Mouse (Mus musculus) testis, postnatal 10 days (tissue): ENCODE results near the gene Scarb1.

Experiments
- DNase-seq: peaks from one replicate; pipeline ENCODE4 v3.0.0; 2021; ENCODE audit warnings: low spot score

Gene Scarb1

DNA sequence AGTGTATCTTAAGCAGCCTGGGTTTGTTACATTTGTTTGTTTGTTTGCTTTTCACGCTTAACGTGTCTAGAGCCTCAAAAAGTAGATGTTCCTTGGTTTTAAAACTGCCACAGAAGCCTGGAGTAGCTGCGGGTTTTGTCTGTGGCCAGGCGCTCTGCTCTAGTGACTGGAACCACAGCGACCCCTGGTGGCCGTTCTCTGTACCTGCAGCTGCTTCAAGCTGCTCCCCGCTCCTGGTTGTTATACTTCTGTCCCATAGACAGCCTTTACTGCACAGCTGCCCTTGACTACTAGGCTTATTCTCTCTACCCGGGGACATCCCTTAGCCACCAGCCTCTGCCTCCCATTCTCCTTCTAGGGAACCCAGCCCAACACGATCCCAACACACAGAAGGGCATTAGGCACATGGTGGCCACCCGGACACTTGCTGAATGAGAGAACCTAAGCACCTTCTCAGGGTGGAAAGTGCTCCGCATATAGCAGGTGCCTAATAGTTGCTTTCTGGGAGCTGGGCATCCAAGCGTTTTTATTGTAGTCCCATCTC is 70.2 kb downstream of the Scarb1 start:
- peak; percentile 83 for DNase-seq

DNA sequence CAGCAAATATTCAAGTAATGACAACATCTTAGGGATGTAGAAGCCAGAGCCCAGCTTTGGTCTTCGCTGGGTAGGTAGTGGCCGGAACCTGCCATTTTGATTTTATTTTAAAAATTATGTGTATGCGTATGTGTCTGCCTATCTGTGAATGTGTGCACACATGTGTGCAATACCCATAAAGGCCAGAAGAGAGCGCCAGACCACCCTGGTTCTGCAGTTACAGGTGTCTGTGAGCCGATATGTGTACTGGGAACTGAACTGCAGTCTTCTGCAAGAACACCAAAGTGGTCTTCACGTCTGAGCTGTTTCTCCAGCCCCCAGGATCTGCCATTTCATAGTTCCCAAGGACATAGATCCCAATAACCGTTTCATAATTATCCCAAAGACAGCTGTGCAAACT is 71.1 kb downstream of the Scarb1 start:
- no peak for DNase-seq

DNA sequence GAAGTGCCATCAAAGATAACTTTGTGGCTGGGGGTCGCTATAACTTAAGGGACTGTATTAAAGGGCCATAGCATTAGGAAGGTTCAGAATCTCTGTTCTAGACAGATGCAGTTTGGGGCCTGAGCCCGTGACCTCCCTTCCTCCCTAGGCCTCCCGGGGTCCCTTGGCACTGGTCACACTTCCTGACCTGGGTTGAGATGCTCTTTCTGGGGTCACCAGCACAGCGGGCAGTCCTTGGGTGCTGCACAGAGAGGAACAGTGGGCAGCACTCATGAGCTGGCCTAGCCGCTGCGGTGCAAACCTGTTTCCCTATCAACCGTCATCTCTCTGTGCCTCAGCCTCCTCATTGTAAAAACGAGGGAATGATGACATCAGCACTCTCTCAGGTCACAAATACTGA is 71.5 kb downstream of the Scarb1 start:
- no peak for DNase-seq

DNA sequence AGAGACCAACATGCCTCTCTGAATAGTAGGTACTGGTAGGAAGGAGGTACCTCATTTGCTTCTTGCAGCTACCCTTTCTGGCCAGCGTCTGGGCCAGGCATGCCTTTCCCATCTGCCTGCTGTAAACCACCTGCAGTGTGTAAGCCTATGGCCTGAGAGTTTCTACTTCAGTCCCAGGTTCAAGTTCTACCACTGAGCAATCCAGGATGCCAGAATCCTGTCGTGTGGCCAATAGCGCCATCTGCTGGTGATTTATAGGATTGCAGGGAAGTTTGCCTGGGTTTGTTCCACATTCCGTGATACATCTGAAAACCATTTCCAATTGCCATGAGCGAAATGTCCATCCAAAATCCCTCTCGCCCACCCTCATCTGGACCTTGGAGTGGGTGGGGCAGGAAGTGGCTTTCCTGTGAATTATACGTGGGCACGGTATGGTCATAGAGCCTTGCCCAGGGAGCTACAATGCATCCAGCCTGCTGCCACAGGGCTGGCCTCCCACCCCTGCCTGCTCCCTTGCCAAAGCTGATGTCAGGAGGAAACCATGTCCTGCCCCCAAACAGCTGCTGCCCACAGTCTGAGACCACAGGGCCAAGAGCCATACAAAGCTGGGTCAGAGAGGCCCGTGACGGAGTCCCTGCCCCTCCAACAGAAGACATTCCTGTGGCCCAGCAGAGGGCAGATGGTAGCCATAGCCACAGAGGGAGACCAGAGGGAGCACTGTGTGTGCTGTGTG is 72.7 kb downstream of the Scarb1 start:
- DNase-seq = peak; percentile 92

DNA sequence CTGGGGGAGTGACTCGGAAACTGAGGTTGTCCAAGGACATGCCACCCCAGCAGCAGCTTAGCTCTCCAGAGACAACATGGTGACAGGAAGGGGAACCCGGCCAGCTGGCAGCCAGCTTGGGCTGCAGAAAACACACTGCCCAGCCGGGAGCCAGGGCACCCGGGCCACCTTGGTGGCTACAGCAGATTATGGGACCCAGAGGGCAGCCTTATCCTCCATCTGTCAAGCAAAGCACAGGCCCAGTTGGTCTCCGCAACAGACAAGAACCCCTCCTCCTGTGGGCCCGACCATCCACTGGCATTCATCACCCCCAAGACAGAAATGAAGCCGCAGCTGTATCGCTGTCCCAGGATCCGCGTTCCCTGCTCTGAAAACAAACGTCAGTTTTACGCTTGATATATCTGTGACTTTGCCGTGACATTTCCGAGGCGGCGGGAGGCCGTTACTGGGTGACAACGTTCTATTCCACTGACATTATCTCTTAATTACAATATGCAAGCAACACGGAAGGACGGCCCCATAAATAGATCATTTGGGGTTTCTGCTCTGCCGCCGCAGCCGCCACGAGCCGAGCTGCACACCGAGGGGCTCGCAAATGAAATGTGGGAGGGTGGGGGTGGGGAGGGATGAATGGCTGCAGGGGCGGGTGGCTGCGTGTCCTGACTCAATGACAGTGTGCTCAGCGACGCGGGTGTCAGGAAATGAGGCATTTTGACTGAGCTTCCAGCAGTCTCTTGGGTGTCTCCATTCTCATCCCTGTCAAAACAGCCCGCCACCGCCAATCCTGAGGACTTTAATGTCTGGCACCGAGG is 73.5 kb downstream of the Scarb1 start:
- peak; percentile 73 for DNase-seq

DNA sequence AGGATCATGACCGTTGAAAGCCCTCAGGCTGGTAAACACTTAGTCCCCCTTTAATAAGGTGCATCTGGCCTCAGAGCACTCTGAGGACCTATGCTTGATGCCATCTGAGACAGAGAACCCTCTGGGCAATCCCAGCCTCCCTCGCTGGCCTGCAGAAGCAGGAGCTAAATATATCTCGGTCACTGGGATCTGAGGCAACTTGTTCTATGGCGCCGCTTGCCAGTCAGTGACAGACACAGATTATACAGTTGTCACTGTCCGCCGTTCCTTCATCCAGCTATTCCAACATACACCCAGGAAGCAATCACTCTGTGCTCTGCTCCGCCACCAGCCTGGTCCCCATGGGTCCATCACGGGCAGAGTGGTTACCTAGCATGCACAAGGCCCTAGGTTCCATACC is 74.8 kb downstream of the Scarb1 start:
- no peak for DNase-seq

DNA sequence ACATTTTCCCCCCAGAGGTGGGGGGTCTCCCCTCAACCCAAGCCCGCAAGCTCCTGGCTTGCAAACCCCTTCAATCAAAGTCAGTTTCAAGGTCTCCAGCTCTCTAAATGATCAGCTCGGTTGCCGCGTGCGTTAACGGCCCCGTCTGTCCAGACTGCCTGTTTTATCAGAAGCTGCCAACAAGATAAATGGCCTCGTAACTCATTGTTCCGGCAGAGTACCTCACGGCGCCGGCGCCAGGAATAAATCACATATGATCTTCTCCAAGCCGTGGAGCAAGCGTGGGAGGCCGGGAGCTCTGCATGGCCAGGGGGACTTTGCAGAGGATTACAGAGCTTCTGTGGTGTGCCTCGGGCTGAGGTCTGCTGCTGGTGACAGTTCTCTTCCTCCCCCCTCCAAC is 76.2 kb downstream of the Scarb1 start:
- no peak for DNase-seq

DNA sequence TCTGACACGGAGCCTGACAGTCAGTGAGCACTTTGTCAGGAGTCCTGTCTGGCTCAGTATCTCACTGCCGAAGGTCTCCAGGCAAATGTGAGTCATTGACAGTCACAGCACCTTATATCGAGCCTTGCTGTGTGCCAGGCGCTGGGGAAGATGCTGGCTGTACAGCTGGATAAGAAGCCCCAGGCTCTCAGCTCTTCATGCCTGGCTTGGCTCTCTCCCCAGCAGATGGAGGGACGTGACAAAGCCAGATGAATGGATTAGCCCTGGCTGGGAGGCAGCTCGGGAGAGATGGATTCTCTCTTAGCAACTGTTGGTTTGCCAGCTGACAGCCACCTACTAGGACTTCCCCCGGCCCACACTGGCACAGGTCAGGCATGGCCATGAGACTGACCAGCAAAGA is 78.3 kb downstream of the Scarb1 start:
- DNase-seq = no peak

DNA sequence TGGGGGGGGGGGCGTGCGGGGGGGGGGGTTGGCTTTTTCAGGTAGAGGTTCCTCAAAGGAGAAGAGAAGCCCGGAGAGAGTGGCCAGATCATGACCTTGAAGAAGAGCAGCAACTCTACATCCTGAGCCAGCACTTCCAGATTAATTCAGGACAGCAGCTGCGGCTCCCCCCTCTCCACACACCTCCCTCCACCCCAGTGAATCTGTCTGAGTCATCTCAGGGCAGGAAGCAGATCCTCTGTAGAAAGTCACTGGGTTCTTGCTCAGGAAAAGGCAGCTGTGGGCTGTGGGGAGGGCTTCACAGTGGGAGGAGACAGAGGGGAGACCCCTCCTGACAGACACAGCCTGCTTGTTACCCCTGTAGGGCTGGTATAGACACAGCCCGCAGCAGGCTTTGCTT is 87.0 kb downstream of the Scarb1 start:
- DNase-seq = no peak

DNA sequence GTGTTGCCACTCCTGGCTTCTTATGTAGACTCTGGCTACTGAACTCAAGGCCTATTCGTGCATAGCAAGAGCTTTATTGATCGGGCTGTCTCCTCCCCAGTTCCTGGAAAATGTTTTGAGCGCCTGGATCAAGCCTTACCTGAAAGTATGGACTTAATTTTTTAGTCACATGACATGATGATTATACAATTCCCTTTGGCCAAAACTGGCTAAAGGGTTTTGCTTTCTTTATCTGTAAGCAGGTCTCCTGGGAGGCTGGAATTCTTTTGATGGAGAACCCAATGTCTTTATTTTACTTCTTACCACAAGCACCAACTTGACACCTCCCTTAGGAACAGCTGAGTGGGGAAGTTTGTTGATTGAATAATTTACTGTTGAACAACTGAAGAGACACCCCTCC is 87.4 kb downstream of the Scarb1 start:
- DNase-seq = no peak

DNA sequence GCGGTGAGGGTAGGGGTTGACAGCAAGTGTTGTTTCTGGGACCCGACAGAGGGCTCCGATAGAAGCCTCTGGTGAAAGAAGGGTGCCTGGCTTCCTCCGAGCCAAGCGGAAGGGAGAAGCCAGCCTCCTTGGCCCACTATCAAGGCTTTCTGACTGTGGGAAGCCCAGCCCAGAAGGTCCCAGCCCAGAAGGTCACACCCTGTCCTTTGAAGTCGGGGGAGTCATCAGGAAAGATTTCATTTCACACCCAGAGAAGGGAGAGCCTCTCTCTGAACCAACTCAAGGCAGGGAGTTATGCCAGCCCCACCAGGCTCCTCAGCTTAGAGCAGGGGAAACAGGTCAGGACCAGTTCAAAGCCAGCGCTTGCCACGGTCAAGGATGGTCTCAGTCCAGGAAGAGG is 88.2 kb downstream of the Scarb1 start:
- peak; percentile 82 for DNase-seq

DNA sequence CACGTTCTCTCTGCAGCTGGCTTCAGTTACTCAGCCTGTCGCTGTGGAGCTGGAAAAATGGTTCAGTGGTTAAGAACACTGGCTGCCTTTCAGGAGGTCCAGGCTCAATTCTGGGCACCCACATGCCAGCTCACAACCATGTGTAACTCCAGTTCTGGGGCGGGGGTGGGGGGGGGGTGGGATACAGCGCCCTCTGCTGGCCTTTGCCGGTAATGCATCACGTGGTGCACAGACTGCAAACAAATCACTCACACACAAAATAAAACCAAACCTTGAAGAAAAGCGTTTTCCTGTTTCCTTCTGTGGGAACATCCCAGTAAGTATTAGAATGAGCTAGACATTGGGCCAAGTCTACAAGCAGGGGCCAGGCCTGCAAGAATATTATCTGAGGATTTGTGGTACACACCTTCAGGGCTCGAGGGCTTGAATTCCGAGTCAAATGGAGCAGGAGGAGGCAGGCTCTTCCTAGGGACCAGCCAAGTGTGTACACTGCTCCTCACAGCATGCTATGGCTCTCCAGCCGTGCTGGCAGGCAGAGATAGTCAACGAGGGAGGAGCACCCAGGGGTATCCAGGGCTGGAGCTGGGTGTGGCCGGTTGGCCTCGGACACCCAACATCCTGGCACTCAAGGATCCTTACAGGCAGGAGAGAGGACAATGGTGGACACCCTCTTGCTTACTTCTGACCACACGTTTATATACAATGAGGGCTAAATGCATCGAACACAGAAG is 88.8 kb downstream of the Scarb1 start:
- peak; percentile 67 for DNase-seq

DNA sequence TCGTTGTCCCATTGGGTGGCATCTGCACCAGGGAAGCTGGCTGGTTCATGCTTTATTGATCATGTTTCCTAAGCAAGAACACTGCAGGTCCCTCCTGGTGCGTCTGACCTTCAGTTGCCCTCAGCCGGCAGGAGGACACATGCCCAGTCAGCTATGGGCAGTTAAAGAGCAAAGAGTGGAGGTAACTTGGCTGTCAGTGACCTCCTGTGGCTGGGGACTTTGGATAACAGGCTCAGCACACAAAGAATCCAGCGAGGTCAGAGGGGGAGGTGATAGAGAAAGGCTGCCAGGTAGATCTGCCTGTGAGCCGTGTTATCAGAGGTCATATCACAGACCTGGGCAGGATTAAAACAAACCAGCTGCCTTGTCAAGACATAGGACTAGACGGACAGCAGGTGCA is 91.7 kb downstream of the Scarb1 start:
- DNase-seq = no peak

DNA sequence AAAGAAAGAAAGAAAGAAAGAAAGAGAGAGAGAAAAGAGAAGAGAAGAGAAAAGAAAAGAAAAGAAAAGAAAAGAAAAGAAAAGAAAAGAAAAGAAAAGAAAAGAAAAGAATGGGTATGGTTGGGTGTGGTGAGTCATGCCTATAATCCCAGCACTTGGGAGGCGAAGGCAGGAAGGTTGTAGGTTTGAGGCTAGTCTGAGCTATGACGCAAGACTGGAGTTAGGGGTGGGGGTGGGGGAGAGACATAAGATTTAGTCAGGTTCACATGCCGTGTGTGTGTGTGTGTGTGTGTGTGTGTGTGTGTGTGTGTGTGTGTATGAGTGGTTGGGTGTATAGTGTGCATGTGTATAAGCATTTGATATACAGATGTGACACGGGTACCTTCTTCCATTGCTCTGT is 94.2 kb downstream of the Scarb1 start:
- DNase-seq = no peak

DNA sequence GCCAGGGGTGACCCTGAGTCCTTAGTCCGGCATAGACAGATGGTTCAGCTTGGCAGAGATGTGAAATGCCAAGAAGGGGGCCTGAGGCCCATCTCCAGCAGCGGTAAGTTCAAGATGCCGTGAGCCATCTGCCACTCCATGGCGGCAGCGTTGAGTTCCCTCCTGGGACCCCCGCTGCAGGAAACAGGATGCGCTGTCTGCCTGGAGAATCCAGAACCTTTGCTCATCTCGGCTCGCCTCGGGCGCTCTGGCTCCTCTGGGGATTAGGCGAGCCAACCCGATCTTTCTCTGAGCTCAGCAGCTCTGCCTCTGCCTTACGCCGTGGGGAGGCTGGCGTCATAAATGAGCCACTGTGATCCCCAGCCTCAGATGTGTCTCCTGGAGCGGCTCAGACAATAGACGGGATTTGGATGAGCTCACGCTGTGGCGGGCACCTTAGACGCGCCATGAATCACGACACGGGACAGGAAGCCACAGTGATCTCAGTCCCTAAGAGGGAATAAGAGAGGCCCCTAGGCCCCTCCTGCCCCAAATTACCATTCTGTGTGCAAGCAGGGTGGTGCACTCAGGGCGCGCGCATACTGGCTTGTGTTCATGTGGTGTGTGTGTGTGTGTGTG is 95.3 kb downstream of the Scarb1 start:
- no peak for DNase-seq

DNA sequence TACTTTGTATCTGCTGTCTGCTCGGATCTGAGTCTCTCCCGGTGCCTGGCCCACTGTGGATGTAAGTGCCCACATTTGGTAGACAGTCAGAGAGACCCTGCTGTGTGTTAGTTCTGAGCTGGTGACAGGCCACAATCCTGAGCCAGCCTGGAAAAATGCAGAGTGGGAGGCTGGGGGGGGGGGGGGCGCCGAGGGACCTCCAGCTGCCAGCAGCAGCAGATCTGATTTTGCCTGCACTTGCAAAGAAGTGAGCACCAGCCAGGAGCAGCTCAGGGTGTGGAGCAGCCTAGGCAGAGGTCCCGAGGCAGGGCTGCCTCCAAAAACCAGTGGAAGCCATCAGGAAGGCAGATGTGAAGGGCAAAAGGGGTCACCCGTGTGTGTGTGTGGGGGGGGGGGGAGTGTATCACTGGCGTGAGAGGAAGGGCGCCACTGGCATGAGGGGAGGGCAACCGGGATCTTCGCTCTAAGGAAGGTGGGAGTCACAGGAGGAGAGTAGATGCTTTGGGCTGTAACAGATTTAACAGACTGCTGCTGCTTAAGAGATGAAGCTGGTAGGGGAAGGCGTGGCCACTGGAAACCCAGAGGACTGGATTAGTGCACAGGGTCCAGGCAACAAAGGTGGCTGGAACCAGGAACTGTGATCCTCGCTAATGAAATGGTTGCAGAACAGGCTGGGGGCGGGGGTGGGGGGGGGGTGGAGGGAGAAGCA is 95.9 kb downstream of the Scarb1 start:
- no peak for DNase-seq

DNA sequence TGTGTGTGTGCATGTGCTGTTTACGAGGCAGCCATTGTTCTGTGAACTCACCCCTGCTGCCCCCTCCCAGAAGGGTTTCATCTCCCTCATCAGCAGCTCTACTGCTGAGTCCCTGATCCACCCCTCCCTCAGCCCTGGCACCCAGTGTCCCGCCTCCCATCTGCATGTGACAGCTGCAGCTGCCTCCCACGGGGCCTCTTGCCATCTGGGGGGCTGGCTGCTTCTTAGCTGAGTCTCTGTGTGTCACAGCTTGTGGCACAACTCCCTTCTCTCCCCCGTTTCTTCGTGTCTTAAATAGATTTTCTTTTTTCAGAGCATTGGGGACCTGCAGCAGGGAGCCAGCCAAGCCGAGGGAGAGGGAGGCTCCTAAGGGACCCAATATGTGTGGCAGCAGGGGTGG is 97.0 kb downstream of the Scarb1 start:
- no peak for DNase-seq

DNA sequence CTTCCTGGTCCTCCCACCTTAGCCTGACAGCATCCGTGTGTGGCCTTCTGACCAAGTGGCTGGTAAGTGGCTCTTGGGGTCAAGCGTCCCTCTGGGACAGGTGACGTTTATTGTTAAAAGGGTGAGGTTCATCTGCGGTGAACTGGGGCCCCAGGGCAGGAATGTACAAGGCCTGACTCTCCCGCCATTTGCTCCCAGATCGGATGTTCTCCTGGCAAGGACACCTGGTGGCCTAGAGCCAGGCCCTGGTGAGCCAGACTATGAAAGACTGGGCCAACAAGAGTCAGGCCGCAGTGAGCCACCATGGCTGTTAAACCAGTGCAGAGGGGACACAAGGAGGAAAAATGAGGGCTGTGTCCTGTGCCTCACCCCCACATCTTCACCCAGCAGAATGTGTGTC is 98.8 kb downstream of the Scarb1 start:
- DNase-seq = no peak

DNA sequence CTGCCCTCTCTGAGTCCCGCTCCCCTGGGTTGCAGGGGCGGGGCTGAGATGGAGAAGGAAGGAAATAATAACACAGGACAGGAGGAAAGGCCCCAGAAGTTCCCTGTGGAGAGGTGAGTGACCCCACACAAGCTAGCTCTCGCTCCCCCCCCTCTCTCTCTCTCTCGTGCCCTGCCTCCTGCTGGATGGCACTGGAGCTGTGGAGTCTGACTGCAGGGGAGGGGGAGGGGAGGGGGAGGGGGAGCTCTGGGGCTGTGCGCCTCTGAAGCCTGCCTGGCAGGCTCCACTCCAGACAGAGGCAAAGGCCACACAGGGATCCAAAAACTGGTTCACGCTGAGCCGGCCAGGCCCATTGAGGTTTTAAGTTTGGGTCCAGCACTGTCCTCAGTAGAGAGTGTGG is 99.3 kb downstream of the Scarb1 start:
- no peak for DNase-seq

DNA sequence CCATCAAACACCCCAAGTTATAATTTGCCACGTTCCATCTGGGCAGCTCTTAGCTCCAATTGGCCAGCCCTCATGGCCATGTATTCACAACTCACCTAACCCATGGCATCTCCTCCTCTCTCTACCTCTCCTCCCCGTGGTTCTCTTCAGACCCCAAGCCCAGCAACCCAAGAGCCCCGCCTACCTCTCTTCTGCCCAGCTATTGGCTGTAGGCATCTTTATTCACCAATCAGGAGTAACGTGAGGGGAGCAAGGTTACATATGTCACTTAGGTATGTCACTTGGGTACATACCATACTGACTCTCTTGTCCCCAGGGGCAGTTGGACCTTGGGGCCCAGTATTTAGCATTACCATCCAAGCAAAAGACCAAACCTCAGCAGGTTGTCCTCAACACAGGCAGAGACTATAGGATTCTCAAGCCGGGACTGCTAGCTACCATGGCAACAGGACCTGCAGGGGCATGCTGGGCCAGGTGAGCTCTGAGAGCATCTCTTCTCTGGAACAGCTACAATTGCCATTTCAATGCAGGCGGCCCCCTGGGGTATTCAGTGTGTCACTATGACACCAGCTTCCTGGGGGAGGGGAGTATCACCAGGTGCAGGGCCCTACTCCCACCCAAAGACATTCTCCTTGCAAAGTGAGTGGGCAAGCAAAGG is 100.6 kb downstream of the Scarb1 start:
- no peak for DNase-seq

DNA sequence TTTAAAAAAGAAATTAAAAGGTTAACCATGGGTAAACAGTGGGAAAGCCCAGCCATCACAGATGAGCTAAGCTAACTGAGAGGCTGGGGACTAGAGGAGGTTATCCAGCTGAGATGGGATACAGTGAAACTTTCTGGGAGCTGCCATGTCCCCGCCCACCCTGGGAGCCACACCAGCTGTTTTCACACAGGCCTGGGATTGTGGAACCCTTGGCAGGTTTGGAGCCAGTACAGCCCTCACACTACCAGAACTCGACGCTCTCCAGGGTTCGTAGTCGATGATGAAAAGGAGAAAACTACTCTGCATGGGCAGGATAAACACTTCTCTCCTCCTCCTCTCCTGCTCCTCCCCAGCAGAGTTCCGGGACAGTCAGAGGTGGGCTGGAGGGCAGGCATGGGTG is 105.0 kb downstream of the Scarb1 start:
- peak; percentile 73 for DNase-seq
